Mouse (Mus musculus): ENCODE measurements around the gene Atxn7l2. TPM values are rescaled to one million over a fixed set of nuclear protein-coding genes. Genes with fewer than 3 reads are reported as not detected.

Atxn7l2 gene
- polyA plus RNA-seq, 2 experiments = 1.7 to 2.2 TPM

DNA sequence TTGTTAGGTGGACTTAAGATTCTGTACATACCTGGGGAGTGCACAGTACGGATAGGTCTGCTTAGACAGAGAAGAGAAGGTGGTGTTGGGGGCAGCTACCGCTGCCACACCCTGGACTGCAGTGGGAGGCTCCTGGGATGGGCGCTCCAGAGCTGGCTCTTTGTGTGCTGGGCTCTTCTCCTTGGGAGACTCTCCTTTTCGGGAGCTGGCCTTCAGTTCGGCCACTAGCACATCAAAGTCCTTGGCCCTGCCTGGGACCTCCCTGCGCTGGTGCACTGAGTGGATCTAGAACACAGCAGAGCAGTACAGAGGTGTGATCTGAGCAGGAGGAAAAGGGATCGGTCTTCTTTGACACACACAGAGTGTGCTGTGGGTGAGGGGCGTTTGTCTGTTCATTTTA, 5.1 kb downstream of the Atxn7l2 start:
- H3K36me3 ChIP-seq (replicated peaks; ENCODE audit: control insufficient read depth, insufficient read depth, low read depth) = no peaks in the 10 kb centered on the region

GRCm38 (mm10) chr3:108204470-108204869, 6.3 kb downstream of the Atxn7l2 start:
- no peak for ATAC-seq (ENCODE audit: insufficient read depth)
- TF ChIP-seq EP300 (IDR thresholded peaks at IDR 0.05; ENCODE audit: low read depth) (no peak), CTCF (IDR thresholded peaks at IDR 0.05; ENCODE audit: low read depth) (no peak)
- DNase-seq (ENCODE audit: low read depth in 3 of 3, low spot score in 3 of 3) = no peak
- H3K27ac ChIP-seq = no peak overlapping the region
- no peak overlapping the region for H3K4me2 ChIP-seq (ENCODE audit: low read depth)
- no peak overlapping the region for H3K4me3 ChIP-seq (ENCODE audit: insufficient read depth in 1 of 2, low read depth in 2 of 2, low read length in 2 of 2)
- H3K4me1 ChIP-seq (replicated peaks; ENCODE audit: control insufficient read depth in 2 of 2, insufficient read depth in 2 of 2, low read length in 1 of 2) = peaks cover 12 to 15% of the 10 kb centered on the region in 2 experiments
- no peak overlapping the region for H3K9ac ChIP-seq (replicated peaks)
- H3K9me3 ChIP-seq (ENCODE audit: control insufficient read depth, low read length) = no peaks in the 10 kb centered on the region
- H3K27me3 ChIP-seq (ENCODE audit: control insufficient read depth, insufficient read depth, low read length) = no peaks in the 10 kb centered on the region
- H3K36me3 ChIP-seq (replicated peaks; ENCODE audit: control insufficient read depth, insufficient read depth, low read depth) = no peaks in the 10 kb centered on the region
- 75% methylated on average over 11 of the region's 11 CpGs for WGBS (ENCODE audit: insufficient replicate concordance)

More for the DNA sequence above, 5.1 kb downstream of the Atxn7l2 start:
- H3K4me1 ChIP-seq (replicated peaks; ENCODE audit: control insufficient read depth in 2 of 2, insufficient read depth in 2 of 2, low read length in 1 of 2) = peaks cover 7 to 14% of the 10 kb centered on the region in 2 experiments; a peak in 3 of 4 replicates
- H3K4me3 ChIP-seq (ENCODE audit: insufficient read depth in 1 of 2, low read depth in 2 of 2, low read length in 2 of 2) = no peak overlapping the region
- no peak for TF ChIP-seq EP300 (IDR thresholded peaks at IDR 0.05; ENCODE audit: low read depth)
- TF ChIP-seq CTCF (IDR thresholded peaks at IDR 0.05; ENCODE audit: low read depth) = no peak
- WGBS (ENCODE audit: insufficient replicate concordance) = 84% methylated on average over 8 of the region's 8 CpGs
- no peak for DNase-seq (ENCODE audit: low read depth in 3 of 3, low spot score in 3 of 3)
- no peaks in the 10 kb centered on the region for H3K9me3 ChIP-seq (ENCODE audit: control insufficient read depth, low read length)
- H3K27ac ChIP-seq = no peak overlapping the region
- ATAC-seq (ENCODE audit: insufficient read depth) = no peak
- no peaks in the 10 kb centered on the region for H3K27me3 ChIP-seq (ENCODE audit: control insufficient read depth, insufficient read depth, low read length)
- H3K9ac ChIP-seq (replicated peaks) = no peak overlapping the region
- H3K4me2 ChIP-seq (ENCODE audit: low read depth) = no peak overlapping the region

GRCm38 (mm10) chr3:108203621-108204325, 7.0 kb downstream of the Atxn7l2 start:
- Histone ChIP-seq H3K4me1 (replicated peaks; ENCODE audit: control insufficient read depth in 2 of 2, insufficient read depth in 2 of 2, low read length in 1 of 2) (peaks cover 9 to 11% of the 10 kb centered on the region in 2 experiments), H3K4me3 (ENCODE audit: insufficient read depth in 1 of 2, low read depth in 2 of 2, low read length in 2 of 2) (no peak overlapping the region), H3K36me3 (replicated peaks; ENCODE audit: control insufficient read depth, insufficient read depth, low read depth) (no peaks in the 10 kb centered on the region), H3K9ac (replicated peaks) (no peak overlapping the region), H3K9me3 (ENCODE audit: control insufficient read depth, low read length) (no peaks in the 10 kb centered on the region), H3K27ac (no peak overlapping the region), H3K4me2 (ENCODE audit: low read depth) (no peak overlapping the region), H3K27me3 (ENCODE audit: control insufficient read depth, insufficient read depth, low read length) (no peaks in the 10 kb centered on the region)
- ATAC-seq (ENCODE audit: insufficient read depth) = no peak
- peak; percentile 40 to 55 (median 49) for DNase-seq (ENCODE audit: low read depth in 3 of 3, low spot score in 3 of 3)
- 68% methylated on average over 11 of the region's 11 CpGs for WGBS (ENCODE audit: insufficient replicate concordance)
- no peak for TF ChIP-seq EP300 (IDR thresholded peaks at IDR 0.05; ENCODE audit: low read depth)
- TF ChIP-seq CTCF (IDR thresholded peaks at IDR 0.05; ENCODE audit: low read depth) = peak; percentile 95

- TF ChIP-seq EP300 (IDR thresholded peaks at IDR 0.05; ENCODE audit: low read depth) = no peak
- no peak for TF ChIP-seq CTCF (IDR thresholded peaks at IDR 0.05; ENCODE audit: low read depth)
- no peak overlapping the region for H3K9ac ChIP-seq (replicated peaks)
- H3K4me3 ChIP-seq (ENCODE audit: insufficient read depth in 1 of 2, low read depth in 2 of 2, low read length in 2 of 2) = no peak overlapping the region
- ATAC-seq (ENCODE audit: insufficient read depth) (no peak), DNase-seq (ENCODE audit: low read depth in 3 of 3, low spot score in 3 of 3) (no peak)
- WGBS (ENCODE audit: insufficient replicate concordance) = 85% methylated on average over 13 of the region's 13 CpGs
- H3K36me3 ChIP-seq (replicated peaks; ENCODE audit: control insufficient read depth, insufficient read depth, low read depth) = no peaks in the 10 kb centered on the region
- no peaks in the 10 kb centered on the region for H3K27me3 ChIP-seq (ENCODE audit: control insufficient read depth, insufficient read depth, low read length)
- H3K4me2 ChIP-seq (ENCODE audit: low read depth) = no peak overlapping the region
- H3K27ac ChIP-seq = no peak overlapping the region
- H3K4me1 ChIP-seq (replicated peaks; ENCODE audit: control insufficient read depth in 2 of 2, insufficient read depth in 2 of 2, low read length in 1 of 2) = peaks cover 9 to 11% of the 10 kb centered on the region in 2 experiments
- no peaks in the 10 kb centered on the region for H3K9me3 ChIP-seq (ENCODE audit: control insufficient read depth, low read length)
Measured at GRCm38 (mm10) chr3:108203212-108203611, 7.5 kb downstream of the Atxn7l2 start.

GRCm38 (mm10) chr3:108202506-108202905, 8.2 kb downstream of the Atxn7l2 start:
- TF ChIP-seq CTCF (IDR thresholded peaks at IDR 0.05; ENCODE audit: low read depth) (no peak), EP300 (IDR thresholded peaks at IDR 0.05; ENCODE audit: low read depth) (no peak)
- ATAC-seq (ENCODE audit: insufficient read depth) = no peak
- no peaks in the 10 kb centered on the region for H3K36me3 ChIP-seq (replicated peaks; ENCODE audit: control insufficient read depth, insufficient read depth, low read depth)

More at GRCm38 (mm10) chr3:108202506-108202905, 8.2 kb downstream of the Atxn7l2 start:
- Histone ChIP-seq H3K4me3 (ENCODE audit: insufficient read depth in 1 of 2, low read depth in 2 of 2, low read length in 2 of 2) (no peak overlapping the region), H3K27ac (no peak overlapping the region), H3K9me3 (ENCODE audit: control insufficient read depth, low read length) (no peaks in the 10 kb centered on the region), H3K27me3 (ENCODE audit: control insufficient read depth, insufficient read depth, low read length) (no peaks in the 10 kb centered on the region), H3K4me2 (ENCODE audit: low read depth) (no peak overlapping the region), H3K9ac (replicated peaks) (no peak overlapping the region), H3K4me1 (replicated peaks; ENCODE audit: control insufficient read depth in 2 of 2, insufficient read depth in 2 of 2, low read length in 1 of 2) (peaks cover 9 to 11% of the 10 kb centered on the region in 2 experiments)
- no peak for DNase-seq (ENCODE audit: low read depth in 3 of 3, low spot score in 3 of 3)

All from liver, embryonic 14.5 days (tissue).